Mouse (Mus musculus) adrenal gland, postnatal 14 days (tissue): ENCODE results near the gene Lmcd1. TPM values are rescaled to one million over a fixed set of nuclear protein-coding genes. Genes with fewer than 3 reads are reported as not detected.
"Not testable (repeated sequence)": the region's sequence is repeated elsewhere in the genome, so short reads cannot be mapped to it uniquely, and the experiment has no call there.

Experiments
- DNase-seq: peaks from one replicate; pipeline ENCODE4 v3.0.0; 2021; ENCODE audit warnings: mixed read lengths
- long read RNA-seq, 2 experiments: library from polyadenylated mRNA; stranded (forward); transcript quantifications; one replicate each; pipeline ENCODE4 v2.0.0; 2021
- total RNA-seq: library from RNA; stranded (reverse); gene quantifications from 2 replicates; pipeline ENCODE4 v1.2.3, GENCODE M21; 2021

Gene Lmcd1
- 5.6 and 8.4 TPM in 2 replicates for total RNA-seq
- long read RNA-seq, experiment 1, transcript Lmcd1-201 (6 exons, 1,730 nt): major isoform, 11 of 12 reads
- long read RNA-seq, experiment 1, partial matches to known transcripts: 1 of 12 reads
- long read RNA-seq, experiment 1, other reads (novel, unspliced or antisense): 0 of 12 reads
- long read RNA-seq, experiment 2, partial matches to known transcripts: 4 of 7 reads
- long read RNA-seq, experiment 2, other reads (novel, unspliced or antisense): 2 of 7 reads

- peak; percentile 92 for DNase-seq
These were observed at the start of gene Lmcd1 for GRCm38 (mm10) chr6:112273501-112274205. Gene Lmcd1 (plus strand): TSS chr6:112273758.

GRCm38 (mm10) chr6:112223877-112224632, 49.5 kb upstream of the Lmcd1 start:
- no peak for DNase-seq

GRCm38 (mm10) chr6:112236775-112237174, 36.8 kb upstream of the Lmcd1 start:
- DNase-seq: no peak

GRCm38 (mm10) chr6:112242216-112242615, 31.3 kb upstream of the Lmcd1 start:
- peak; percentile 40 for DNase-seq

GRCm38 (mm10) chr6:112245639-112246038, 27.9 kb upstream of the Lmcd1 start:
- peak; percentile 92 for DNase-seq

- peak; percentile 10 for DNase-seq
These were observed 26.9 kb upstream of the Lmcd1 start for GRCm38 (mm10) chr6:112246636-112247035.

DNA sequence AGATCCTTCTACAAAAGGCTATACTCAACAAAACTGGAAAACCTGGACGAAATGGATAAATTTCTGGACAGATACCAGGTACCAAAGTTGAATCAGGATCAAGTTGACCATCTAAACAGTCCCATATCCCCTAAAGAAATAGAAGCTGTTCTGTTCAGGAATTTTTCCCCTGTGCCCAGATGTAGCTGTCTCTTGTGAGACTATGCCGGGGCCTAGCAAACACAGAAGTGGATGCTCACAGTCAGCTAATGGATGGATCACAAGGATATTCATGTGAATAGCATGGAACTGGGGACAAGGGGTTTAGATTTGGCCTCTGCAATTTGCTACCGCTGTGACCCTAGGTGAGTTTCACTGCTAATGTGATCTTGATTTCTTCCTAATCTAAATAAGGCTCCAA, 19.6 kb upstream of the Lmcd1 start:
- DNase-seq: not testable (repeated sequence)

DNA sequence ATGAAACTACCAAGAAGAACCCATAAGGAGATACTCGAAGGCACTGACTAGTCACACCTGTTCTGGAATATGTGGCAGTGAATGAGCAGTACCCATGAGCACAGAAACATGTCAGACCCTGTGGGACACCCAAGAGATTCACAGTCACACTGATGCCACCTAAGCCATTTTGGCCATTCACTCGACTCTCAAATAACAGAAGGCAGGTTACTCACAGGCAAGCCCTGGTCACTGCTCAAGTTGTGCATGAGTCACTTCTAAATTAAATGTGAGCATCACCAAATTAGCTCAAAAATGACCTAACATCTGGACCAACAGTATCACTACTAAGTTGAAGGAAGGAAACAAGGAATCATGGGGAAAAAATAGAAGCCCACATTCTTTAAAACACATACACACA, 18.6 kb upstream of the Lmcd1 start:
- DNase-seq: no peak

DNA sequence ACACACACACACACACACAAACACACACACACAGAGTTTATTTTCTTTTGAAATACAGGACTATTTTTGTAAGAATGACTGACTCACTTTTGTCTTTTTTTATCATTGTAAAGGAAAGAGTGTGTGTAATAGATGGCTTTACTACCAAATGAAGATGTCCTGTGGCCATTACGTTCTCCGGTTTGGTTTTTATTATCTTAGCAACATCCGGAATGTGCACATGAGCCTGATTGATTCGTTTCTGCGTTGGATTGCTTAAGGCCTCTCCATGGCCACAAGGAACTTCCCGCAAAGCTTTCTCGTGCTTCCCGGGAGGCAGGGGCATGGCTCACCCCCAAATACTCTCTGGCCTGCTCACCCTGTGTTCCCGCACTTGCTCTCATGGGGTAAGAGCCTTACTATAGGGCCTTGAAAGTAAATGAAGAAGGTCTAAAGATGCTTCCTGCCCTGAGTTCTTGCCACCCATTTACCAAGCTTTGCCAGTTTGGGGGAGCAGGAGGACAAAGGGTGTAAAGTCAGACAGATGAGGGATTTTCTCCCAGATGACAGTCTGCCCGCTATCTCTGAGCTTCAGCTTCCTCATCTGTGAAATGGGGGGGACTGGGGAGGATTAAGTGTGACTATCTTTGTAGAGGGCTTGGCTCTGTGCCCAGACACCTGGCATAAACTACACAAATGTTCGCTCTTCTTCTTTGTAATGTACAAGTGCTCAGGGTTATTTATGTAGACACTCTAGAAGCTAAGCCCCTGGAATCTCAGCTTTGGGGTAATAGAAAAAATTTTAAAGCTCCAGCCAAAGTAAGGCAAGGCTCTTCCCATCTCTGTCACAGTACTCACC, 18.0 kb upstream of the Lmcd1 start:
- peak; percentile 12 for DNase-seq

DNA sequence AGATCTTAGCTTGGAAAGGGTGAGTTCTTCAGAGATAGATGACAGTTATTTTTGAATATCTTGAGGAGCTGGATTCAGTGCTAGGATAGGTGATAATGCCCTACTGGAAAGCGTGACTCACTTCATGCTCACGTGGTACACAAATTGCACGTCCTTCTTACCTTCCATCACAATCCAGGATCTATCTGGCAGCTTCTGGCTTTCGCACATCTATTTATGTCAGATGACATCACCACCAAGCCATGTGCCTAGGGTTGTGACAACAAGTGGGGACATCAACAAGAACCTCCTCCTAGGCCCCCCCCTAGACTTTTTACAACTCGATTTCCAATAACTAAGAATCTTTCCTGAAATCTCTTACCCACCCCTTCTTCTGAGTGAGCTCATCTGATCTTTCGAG, 17.0 kb upstream of the Lmcd1 start:
- DNase-seq: no peak

DNA sequence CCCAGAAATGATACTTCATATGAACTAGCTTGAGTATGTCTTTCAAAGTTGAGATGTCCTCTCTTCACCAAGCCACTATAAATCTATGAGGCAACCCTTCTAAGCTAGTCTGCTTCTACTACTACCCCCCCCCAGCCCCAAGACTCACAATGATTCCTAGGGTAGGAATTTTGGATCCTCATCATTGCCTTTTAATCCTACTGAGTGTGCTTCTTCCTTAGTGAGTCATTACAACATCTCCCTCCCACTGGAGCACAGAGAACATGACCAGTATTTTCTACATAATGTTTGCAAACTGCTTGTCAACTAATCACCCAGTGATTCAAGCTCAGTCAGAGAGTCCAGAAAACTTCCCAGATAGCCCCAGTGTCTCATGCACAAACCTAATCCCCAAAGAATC, 12.5 kb upstream of the Lmcd1 start:
- no peak for DNase-seq

- DNase-seq: no peak
These were observed 9.2 kb upstream of the Lmcd1 start for GRCm38 (mm10) chr6:112264321-112264720.

DNA sequence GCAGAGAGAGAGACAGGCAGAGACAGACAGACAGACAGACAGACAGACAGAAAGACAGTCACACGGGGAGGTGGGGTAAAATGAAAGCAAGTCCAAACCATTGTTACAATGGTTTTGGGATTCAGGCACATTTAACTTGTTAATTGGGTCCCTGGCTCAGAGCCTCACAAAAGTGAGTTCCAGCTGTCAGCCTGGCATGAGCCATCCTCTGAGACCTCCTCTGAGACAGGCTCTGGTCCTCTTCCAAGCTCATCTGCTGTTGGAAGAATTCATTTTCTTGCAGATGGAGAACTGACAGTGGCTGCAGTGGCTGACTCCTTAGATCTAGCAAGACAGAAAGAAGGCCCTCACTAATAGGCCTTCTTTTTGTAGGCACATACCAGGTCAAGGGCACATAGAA, 6.9 kb upstream of the Lmcd1 start:
- no peak for DNase-seq

- no peak for DNase-seq
These were observed 5.7 kb upstream of the Lmcd1 start for GRCm38 (mm10) chr6:112267661-112268357.

DNA sequence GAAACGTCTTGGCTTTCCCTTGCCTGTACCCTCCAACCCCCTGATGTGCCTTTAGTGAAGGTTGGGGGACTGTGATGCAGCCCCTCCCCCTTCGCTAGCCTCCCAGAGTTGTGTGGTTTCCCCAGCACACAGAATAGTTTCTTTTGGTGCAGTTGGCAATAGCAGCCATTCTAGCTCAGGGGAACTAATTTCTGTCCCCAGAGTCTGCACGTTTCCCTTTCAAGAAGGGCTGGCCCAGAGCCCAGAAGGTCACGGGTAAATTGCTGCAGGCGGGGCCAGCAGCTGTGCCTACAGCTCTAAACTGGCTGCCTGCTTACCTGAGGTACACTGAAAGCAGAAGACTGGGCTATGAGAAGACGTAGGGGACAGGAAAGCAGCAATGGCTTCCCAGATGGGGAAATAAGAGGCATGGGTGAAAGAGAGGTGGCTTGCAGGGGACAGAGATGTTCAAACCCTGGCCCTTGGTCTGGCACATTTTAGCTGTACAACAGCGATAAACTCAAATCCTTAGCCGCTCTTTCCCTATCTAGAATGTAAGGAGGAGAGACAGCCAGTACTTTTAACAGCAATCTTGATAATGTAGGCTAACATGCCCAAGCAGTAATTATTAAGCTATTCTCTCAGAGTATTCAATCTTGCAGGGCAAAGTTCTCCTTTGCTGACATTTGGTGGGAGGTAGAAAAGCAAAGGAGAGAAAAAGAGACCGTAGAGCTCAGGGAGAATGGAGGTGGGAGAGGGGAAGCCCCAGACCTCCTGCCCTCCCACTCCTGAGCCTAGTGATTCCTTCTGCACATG, 900 bp downstream of the Lmcd1 start:
- DNase-seq: peak; percentile 90

GRCm38 (mm10) chr6:112275731-112276245, 2.2 kb downstream of the Lmcd1 start:
- DNase-seq: no peak

DNA sequence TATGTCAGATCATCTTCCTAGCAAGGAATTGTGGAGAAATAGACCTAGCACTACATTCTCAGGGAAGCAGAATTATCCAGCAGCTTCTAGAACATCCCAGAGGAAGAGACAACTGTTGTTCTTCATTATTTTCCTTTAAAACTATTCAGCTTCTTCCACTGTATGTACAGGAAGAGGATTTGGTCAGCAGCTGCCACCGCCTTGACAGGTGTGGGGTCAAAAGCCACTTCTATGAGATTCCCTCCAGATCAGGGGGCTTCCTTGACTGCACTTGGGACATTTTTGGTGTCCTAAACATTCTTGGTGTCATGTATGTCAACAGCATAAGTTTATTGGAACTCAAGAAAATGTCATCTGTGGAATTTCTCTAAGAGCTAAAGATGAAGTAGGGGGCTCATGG, 5.2 kb downstream of the Lmcd1 start:
- no peak for DNase-seq

DNA sequence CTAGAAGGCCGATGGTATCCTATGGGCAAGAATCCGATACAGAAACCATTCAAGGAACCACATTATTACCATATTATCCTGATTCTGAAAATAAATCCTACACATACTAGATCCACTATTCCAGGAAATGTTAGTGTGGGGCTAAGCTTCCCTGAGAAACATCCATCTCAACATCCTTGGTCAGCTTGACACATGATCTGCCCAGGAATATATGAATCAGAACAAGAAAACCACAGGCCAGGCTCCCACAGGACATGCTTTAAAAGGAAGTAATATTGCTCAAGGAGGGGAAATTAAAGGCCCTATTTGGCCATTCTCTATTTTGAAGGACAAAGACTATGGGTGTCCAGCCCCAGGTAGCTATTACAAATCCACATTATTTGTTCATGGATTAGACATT, 6.6 kb downstream of the Lmcd1 start:
- DNase-seq: no peak

- no peak for DNase-seq
These were observed 7.4 kb downstream of the Lmcd1 start for GRCm38 (mm10) chr6:112280945-112281344.

DNA sequence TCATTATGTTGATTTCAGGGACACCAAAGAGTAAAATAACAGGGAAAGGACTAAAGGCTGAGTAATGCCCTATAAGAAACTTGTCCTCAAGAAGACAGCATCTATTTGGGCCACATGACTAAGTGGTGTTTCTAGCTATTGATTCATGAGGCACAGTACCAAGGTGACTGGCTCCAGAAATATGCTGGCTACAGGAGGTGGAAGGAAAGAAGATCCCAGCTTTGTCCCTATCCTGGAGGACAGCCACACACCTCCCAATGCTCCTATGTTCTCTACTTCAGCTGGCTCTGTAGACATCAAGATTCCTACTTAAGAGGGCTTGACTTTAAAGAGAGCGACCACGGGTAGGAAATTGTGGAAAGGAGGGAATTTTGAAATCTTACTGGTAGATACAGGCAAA, 8.4 kb downstream of the Lmcd1 start:
- DNase-seq: no peak

GRCm38 (mm10) chr6:112284087-112284486, 10.5 kb downstream of the Lmcd1 start:
- no peak for DNase-seq
